Mouse (Mus musculus) granulocyte monocyte progenitor cell, adult 5-6 weeks (primary cell): ENCODE data around the gene Gm11084. TPM values are rescaled to one million over a fixed set of nuclear protein-coding genes. Genes with fewer than 3 reads are reported as not detected.

Experiments
- ATAC-seq: replicated peaks from 2 replicates; pipeline ENCODE4 v1.8.0; 2016; ENCODE audit warnings: mild to moderate bottlenecking, moderate TSS enrichment, inconsistent platforms; ENCODE audit not compliant: poor library complexity, severe bottlenecking
- total RNA-seq, 2 experiments: library from RNA; stranded (forward) in 1 of 2; stranded (reverse) in 1 of 2; fragments of 200-712, 200-1000 nt in 1 of 2; fragments of >200 nt in 1 of 2; fragmentation: Nextera tagmentation in 1 of 2; gene quantifications; 2 replicates each; pipeline ENCODE4 v1.2.3; 2014 to 2017

Gm11084 gene
- total RNA-seq, 2 experiments from 2014 or later, result not detected

- ATAC-seq, result peak; percentile 25; the same call in 1 of the 2 replicates
These were observed 21.1 kb downstream of the Gm11084 start for GRCm38 (mm10) chr2:72965450-72965849.

DNA sequence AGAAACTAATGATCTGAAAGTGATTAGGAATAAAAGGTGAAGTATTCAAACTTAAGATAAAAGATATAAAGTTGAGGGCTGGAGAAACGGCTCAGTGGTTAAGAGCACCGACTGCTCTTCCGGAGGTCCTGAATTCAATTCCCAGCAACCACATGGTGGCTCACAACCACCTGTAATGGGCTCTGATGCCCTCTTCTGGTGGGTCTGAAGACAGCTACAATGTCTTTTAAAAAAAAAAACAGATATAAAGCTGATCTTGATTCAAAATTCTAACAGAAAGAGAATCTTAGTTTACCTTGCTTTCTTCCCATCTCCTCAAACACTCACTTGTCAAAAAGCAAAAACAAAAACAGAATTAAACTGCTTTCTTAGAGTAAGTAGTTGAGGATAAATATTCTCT is 30.1 kb downstream of the Gm11084 start:
- no peak for ATAC-seq

GRCm38 (mm10) chr2:72952979-72953378 is 33.5 kb downstream of the Gm11084 start:
- ATAC-seq, result no peak

DNA sequence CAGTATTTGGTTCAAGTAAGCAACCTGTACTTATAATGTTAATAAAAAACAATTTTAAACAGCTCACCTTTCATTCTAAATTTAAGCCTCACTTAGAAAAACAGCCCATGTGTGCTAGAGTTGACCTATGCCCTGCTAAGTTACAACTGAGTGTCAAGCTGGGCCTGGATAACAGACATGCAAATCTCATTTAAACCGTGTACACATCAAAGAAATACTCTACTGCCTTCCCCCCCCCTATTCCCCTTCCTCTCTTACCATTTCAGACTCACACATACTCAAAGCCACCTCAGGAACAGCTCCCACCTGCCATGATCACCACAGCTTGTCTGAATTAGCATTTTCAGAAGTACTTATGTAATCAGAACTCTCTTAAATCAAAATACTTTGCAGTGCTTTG is 50.6 kb downstream of the Gm11084 start:
- no peak for ATAC-seq

DNA sequence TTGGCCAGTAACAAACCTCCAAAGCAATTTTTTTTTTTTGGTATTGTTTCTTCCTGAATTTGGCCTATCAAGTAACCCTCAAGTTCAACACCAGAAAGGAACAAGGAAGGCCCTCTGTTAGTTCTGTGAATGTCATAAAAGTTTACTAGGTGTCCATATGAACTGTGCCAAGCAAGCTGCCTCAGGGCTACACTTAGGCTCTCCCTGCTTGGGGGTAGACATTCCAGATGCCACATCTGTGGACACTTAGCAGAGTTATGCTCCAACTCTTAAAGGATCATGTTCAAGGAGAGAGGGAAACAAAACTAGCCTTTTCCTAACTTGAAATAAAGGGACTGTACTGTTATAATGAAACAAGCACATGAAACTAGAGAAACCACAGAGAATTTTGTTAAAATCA is 54.3 kb downstream of the Gm11084 start:
- ATAC-seq, result no peak

- ATAC-seq, result no peak
These were observed 61.5 kb downstream of the Gm11084 start for GRCm38 (mm10) chr2:72924981-72925380.

Other genes starting within 250 kb of the Gm11084 start
- 74.7 and 79.6 TPM in 2 replicates for gene Sp3, start 6.3 kb downstream of the Gm11084 start, total RNA-seq (2014; fragmentation: Nextera tagmentation)
- gene Sp3, start 6.3 kb downstream of the Gm11084 start, total RNA-seq (2017), result 123 and 136 TPM in 2 replicates
- 114 and 138 TPM in 2 replicates for gene Ola1, start 232.2 kb upstream of the Gm11084 start, total RNA-seq (2014; fragmentation: Nextera tagmentation)
- gene Ola1, start 232.2 kb upstream of the Gm11084 start, total RNA-seq (2017), result 177 and 178 TPM in 2 replicates